ENCODE assay signal across 19 mouse cellular contexts in the genomic region with DNA sequence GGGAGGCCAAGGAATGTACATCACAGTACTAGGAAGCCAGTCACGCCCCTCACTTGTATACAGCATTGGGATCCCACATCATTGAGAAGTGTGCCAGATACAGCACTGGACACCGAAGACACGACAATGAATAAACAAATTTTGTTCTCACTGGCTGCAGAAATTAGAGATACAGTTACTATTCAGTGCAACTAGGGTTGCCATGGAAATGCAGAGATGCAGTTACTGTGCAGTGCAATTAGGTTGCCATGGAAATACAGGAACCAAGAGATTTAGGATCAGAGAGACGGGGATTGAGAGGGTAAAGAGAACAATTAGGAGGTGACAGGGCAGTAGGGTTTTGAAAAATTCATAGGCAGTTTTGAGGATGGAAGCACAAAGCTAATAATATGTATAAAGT. TPM values are rescaled to one million over a fixed set of nuclear protein-coding genes. Genes with fewer than 3 reads are reported as not detected.
DNase-seq lines count a peak whose midpoint lies in the region; ATAC-seq and TF ChIP-seq lines count a peak whose summit lies in the region.
"Had no signal": no experiment of that assay in that cellular context is flagged by ENCODE, and none has a peak within 500 bp of the region (broad histone marks: within the 10 kb centered on the region; RNA-seq: fewer than 3 reads in every experiment).

No protein-coding gene starts in this region.

- 0 out of 2 replicates have a peak overlapping the region, but pooled peaks have one; percentile 1 for H3K4me2 ChIP-seq in forebrain, embryonic 13.5 days
- no peak overlapping the region for H3K4me2 ChIP-seq in midbrain, postnatal 0 days (ENCODE audit: low read depth, low read length, poor library complexity, severe bottlenecking)
- H3K4me2 ChIP-seq: liver, embryonic 13.5 days had no signal

- no peaks in the 10 kb centered on the region for H3K27me3 ChIP-seq in forebrain, embryonic 13.5 days
- H3K27me3 ChIP-seq in midbrain, postnatal 0 days (ENCODE audit: insufficient read depth, low read length): no peaks in the 10 kb centered on the region
- H3K27me3 ChIP-seq: liver, embryonic 13.5 days had no signal

- DNase-seq in left cerebral cortex, adult 11 months (ENCODE audit: low spot score): peak; percentile 9
- DNase-seq in left cerebral cortex, adult 18-20 months (ENCODE audit: low spot score in 2 of 2): no peak
- peak; percentile 2 for DNase-seq in forelimb bud, embryonic 11.5 days (ENCODE audit: low read depth, low spot score)
- peak; percentile 79 for DNase-seq in midbrain, postnatal 0 days (ENCODE audit: low spot score)
- DNase-seq in urinary bladder, postnatal 14 days (ENCODE audit: low spot score): no peak
- no peak for DNase-seq in c-Kit-positive CD71-positive TER-119-positive erythroid progenitor cells, embryonic 14.5 days (ENCODE audit: low spot score)
- DNase-seq: cerebellum, adult 8-10 months; gastrocnemius, postnatal 10 days; heart, postnatal 4 days; kidney, adult 2 months; kidney, postnatal 4 days; liver, embryonic 13.5 days; lung, postnatal 10 days; right cerebral cortex, postnatal 14 days; thymus, adult 2 months had no signal

- no peaks in the 10 kb centered on the region for H3K9me3 ChIP-seq in forebrain, embryonic 13.5 days (replicated peaks)
- no peaks in the 10 kb centered on the region for H3K9me3 ChIP-seq in midbrain, postnatal 0 days (ENCODE audit: low read length)
- H3K9me3 ChIP-seq: limb, embryonic 10.5 days; liver, embryonic 13.5 days had no signal

- H3K36me3 ChIP-seq in forebrain, embryonic 13.5 days (ENCODE audit: poor library complexity, severe bottlenecking): no peaks in the 10 kb centered on the region
- no peaks in the 10 kb centered on the region for H3K36me3 ChIP-seq in midbrain, postnatal 0 days (ENCODE audit: insufficient read depth, low read length)
- H3K36me3 ChIP-seq: limb, embryonic 10.5 days; liver, embryonic 13.5 days had no signal

- H3K9ac ChIP-seq in forebrain, embryonic 13.5 days: no peak overlapping the region
- H3K9ac ChIP-seq in midbrain, postnatal 0 days (replicated peaks; ENCODE audit: low read length, poor library complexity, severe bottlenecking): no peak overlapping the region
- H3K9ac ChIP-seq: liver, embryonic 13.5 days had no signal

- no peak for TF ChIP-seq CTCF in midbrain, postnatal 0 days (IDR thresholded peaks at IDR 0.05)

- H3K27ac ChIP-seq in forebrain, embryonic 13.5 days: peak overlapping the region; percentile 49
- peak overlapping the region; percentile 78 for H3K27ac ChIP-seq in midbrain, postnatal 0 days (ENCODE audit: low read depth, low read length)
- H3K27ac ChIP-seq: limb, embryonic 10.5 days; liver, embryonic 13.5 days had no signal

- ATAC-seq in forebrain, embryonic 13.5 days: peak; percentile 92
- peak; percentile 82 for ATAC-seq in midbrain, postnatal 0 days (ENCODE audit: low FRiP score)

- WGBS in forebrain, embryonic 13.5 days: 27% methylated on average over 4 of the region's 4 CpGs
- 30% methylated on average over 4 of the region's 4 CpGs for WGBS in midbrain, postnatal 0 days

- H3K4me1 ChIP-seq in forebrain, embryonic 13.5 days: peaks cover 21% of the 10 kb centered on the region
- H3K4me1 ChIP-seq in midbrain, postnatal 0 days (ENCODE audit: insufficient read depth, low read length): peaks cover 9% of the 10 kb centered on the region; the same call in 1 of the 2 replicates
- H3K4me1 ChIP-seq: limb, embryonic 10.5 days; liver, embryonic 13.5 days had no signal

- H3K4me3 ChIP-seq in forebrain, embryonic 13.5 days: no peak overlapping the region
- H3K4me3 ChIP-seq in midbrain, postnatal 0 days (ENCODE audit: low read depth, low read length): no peak overlapping the region
- H3K4me3 ChIP-seq: erythroblast, embryonic 14.5 days; limb, embryonic 10.5 days; liver, embryonic 13.5 days had no signal

RNA-seq across cellular contexts. Expression of gene Fer1l5, which starts 29.4 kb away (rescaled TPM):
- total RNA-seq in left cerebral cortex, adult 18-20 months (2021): not detected
- polyA plus RNA-seq in forebrain, embryonic 13.5 days (2015; fragmentation: Nextera tagmentation; extraction: Ambion mirVana): 1.1 and 1.7 TPM in 2 replicates
- not detected in 2 replicates for total RNA-seq in midbrain, postnatal 0 days (2014; rRNA removed)
- 1.0 and 1.3 TPM in 2 replicates for polyA plus RNA-seq in midbrain, postnatal 0 days (2015; fragmentation: Nextera tagmentation; extraction: Ambion mirVana)
- total RNA-seq: gastrocnemius, postnatal 10 days; heart, adult 8-10 months; heart, postnatal 4 days had no signal
- polyA plus RNA-seq: erythroblast, embryonic 14.5 days had no signal

RNA-seq across cellular contexts. Expression of gene Kansl3, which starts 32.5 kb away (rescaled TPM):
- total RNA-seq in left cerebral cortex, adult 18-20 months (2021): 10 to 100 TPM; 76.6 TPM
- 34.2 and 39.0 TPM in 2 replicates for polyA plus RNA-seq in forebrain, embryonic 13.5 days (2015; fragmentation: Nextera tagmentation; extraction: Ambion mirVana)
- 62.3 and 67.5 TPM in 2 replicates for total RNA-seq in midbrain, postnatal 0 days (2014; rRNA removed)
- polyA plus RNA-seq in midbrain, postnatal 0 days (2015; fragmentation: Nextera tagmentation; extraction: Ambion mirVana): 31.4 and 35.6 TPM in 2 replicates

RNA-seq across cellular contexts. Expression of gene Lman2l, which starts 43.6 kb away (rescaled TPM):
- 10 to 100 TPM; 44.3 to 44.8 TPM for total RNA-seq in left cerebral cortex, adult 18-20 months (2021)
- polyA plus RNA-seq in forebrain, embryonic 13.5 days (2015; fragmentation: Nextera tagmentation; extraction: Ambion mirVana): 56.4 and 59.5 TPM in 2 replicates
- total RNA-seq in midbrain, postnatal 0 days (2014; rRNA removed): 25.9 and 26.4 TPM in 2 replicates
- polyA plus RNA-seq in midbrain, postnatal 0 days (2015; fragmentation: Nextera tagmentation; extraction: Ambion mirVana): 40.0 and 40.7 TPM in 2 replicates

Comparison
In these comparisons a context has a peak if more than half of its experiments do, and no peak if none do; other contexts are left out.
1. DNase-seq: peak in left cerebral cortex, adult 11 months (single experiment), forelimb bud, embryonic 11.5 days (single experiment) and midbrain, postnatal 0 days (single experiment); none in left cerebral cortex, adult 18-20 months (0 of 2), urinary bladder, postnatal 14 days (single experiment) and c-Kit-positive CD71-positive TER-119-positive erythroid progenitor cells, embryonic 14.5 days (single experiment).